Mouse (Mus musculus): ENCODE measurements at regions not wholly inside any gene's neighbourhood (a gene's known extent, or its start where the extent isn't known, plus 50 kb on each side); places are given as distances from the start of the nearest gene placed in this dataset.

DNA sequence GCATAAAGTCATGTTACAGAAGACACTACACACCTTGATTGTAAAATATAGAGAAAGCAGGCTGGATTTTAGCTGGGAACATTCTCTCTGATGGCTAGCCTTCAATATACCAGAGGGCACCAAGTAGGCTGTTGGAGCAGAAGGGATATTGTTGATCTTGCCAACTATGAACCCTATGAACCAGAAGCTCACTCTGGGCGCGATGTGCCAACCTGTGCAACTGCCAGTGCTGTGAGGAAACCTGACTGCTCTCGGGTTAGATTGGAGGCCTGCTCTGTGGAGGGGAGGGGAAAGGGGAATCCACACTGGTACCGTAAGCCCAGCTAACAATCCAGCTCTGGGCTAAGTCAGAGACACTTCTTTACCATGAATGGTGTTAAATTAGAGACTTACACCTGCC is 136.7 kb downstream of the Fam76b start:
- Histone ChIP-seq H3K27me3 (ENCODE audit: control insufficient read depth, insufficient read depth, low read length) (no peaks in the 10 kb centered on the region), H3K9me3 (ENCODE audit: control insufficient read depth, low read length) (no peaks in the 10 kb centered on the region), H3K4me2 (ENCODE audit: low read length) (no peak overlapping the region), H3K36me3 (ENCODE audit: control insufficient read depth, insufficient read depth, low read length) (no peaks in the 10 kb centered on the region), H3K4me1 (ENCODE audit: control insufficient read depth, insufficient read depth, low read length) (no peaks in the 10 kb centered on the region), H3K4me3 (replicated peaks; ENCODE audit: low read depth, low read length) (no peak overlapping the region), H3K9ac (replicated peaks; ENCODE audit: low read length) (no peak overlapping the region), H3K27ac (replicated peaks; ENCODE audit: low read depth, low read length) (no peak overlapping the region)
- WGBS = 91% methylated on average over 4 of the region's 4 CpGs
- DNase-seq (no peak), ATAC-seq (ENCODE audit: low FRiP score, low TSS enrichment) (no peak)

DNA sequence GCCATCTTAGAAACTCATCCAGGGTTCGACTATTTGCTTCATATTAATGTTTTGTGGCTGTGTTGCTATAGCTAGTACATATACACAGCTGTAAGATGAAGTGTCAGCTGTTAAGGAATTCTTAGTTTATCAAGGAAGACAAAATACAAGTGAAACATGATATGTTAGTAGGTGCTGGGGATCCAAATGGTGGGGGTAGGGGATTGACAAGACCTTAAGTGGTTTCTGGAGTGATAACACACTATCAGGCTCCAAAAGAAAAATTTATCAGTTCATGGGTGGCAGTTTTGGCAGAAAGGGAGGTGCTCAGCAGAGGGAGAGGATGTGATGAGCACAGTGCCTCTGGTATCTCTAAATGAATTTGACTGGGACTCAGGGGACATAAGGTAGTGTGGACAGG is 138.7 kb downstream of the Fam76b start:
- H3K9me3 ChIP-seq (ENCODE audit: control insufficient read depth, low read length) = no peaks in the 10 kb centered on the region
- H3K9ac ChIP-seq (replicated peaks; ENCODE audit: low read length) = no peak overlapping the region
- 78% methylated on average over 1 of the region's 1 CpGs for whole genome bisulfite sequencing
- ATAC-seq (ENCODE audit: low FRiP score, low TSS enrichment) (no peak), DNase-seq (no peak)
- no peak overlapping the region for H3K4me3 ChIP-seq (replicated peaks; ENCODE audit: low read depth, low read length)
- no peaks in the 10 kb centered on the region for H3K27me3 ChIP-seq (ENCODE audit: control insufficient read depth, insufficient read depth, low read length)
- no peaks in the 10 kb centered on the region for H3K36me3 ChIP-seq (ENCODE audit: control insufficient read depth, insufficient read depth, low read length)
- no peaks in the 10 kb centered on the region for H3K4me1 ChIP-seq (ENCODE audit: control insufficient read depth, insufficient read depth, low read length)
- no peak overlapping the region for H3K4me2 ChIP-seq (ENCODE audit: low read length)
- no peak overlapping the region for H3K27ac ChIP-seq (replicated peaks; ENCODE audit: low read depth, low read length)

- no peaks in the 10 kb centered on the region for H3K27me3 ChIP-seq (ENCODE audit: control insufficient read depth, insufficient read depth, low read length)
- WGBS = 75% methylated on average over 1 of the region's 1 CpGs
- H3K4me2 ChIP-seq (ENCODE audit: low read length) = no peak overlapping the region
- H3K9me3 ChIP-seq (ENCODE audit: control insufficient read depth, low read length) = no peaks in the 10 kb centered on the region
- DNase-seq (peak; percentile 43), ATAC-seq (ENCODE audit: low FRiP score, low TSS enrichment) (no peak)
- no peaks in the 10 kb centered on the region for H3K4me1 ChIP-seq (ENCODE audit: control insufficient read depth, insufficient read depth, low read length)
- H3K36me3 ChIP-seq (ENCODE audit: control insufficient read depth, insufficient read depth, low read length) = no peaks in the 10 kb centered on the region
- H3K4me3 ChIP-seq (replicated peaks; ENCODE audit: low read depth, low read length) = no peak overlapping the region
- no peak overlapping the region for H3K27ac ChIP-seq (replicated peaks; ENCODE audit: low read depth, low read length)
- no peak overlapping the region for H3K9ac ChIP-seq (replicated peaks; ENCODE audit: low read length)
Observed at GRCm38 (mm10) chr9:13969262-13969661, 141.7 kb downstream of the Fam76b start.

- DNase-seq = no peak
- Histone ChIP-seq H3K4me2 (ENCODE audit: low read length) (no peak overlapping the region), H3K27me3 (ENCODE audit: control insufficient read depth, insufficient read depth, low read length) (no peaks in the 10 kb centered on the region), H3K27ac (replicated peaks; ENCODE audit: low read depth, low read length) (no peak overlapping the region), H3K9ac (replicated peaks; ENCODE audit: low read length) (no peak overlapping the region), H3K36me3 (ENCODE audit: control insufficient read depth, insufficient read depth, low read length) (no peaks in the 10 kb centered on the region), H3K9me3 (ENCODE audit: control insufficient read depth, low read length) (no peaks in the 10 kb centered on the region), H3K4me3 (replicated peaks; ENCODE audit: low read depth, low read length) (no peak overlapping the region), H3K4me1 (ENCODE audit: control insufficient read depth, insufficient read depth, low read length) (no peaks in the 10 kb centered on the region)
- ATAC-seq (ENCODE audit: low FRiP score, low TSS enrichment) = no peak
- 72% methylated on average over 4 of the region's 4 CpGs for WGBS
Observed at GRCm38 (mm10) chr9:13973600-13973999, 146.1 kb downstream of the Fam76b start.

DNA sequence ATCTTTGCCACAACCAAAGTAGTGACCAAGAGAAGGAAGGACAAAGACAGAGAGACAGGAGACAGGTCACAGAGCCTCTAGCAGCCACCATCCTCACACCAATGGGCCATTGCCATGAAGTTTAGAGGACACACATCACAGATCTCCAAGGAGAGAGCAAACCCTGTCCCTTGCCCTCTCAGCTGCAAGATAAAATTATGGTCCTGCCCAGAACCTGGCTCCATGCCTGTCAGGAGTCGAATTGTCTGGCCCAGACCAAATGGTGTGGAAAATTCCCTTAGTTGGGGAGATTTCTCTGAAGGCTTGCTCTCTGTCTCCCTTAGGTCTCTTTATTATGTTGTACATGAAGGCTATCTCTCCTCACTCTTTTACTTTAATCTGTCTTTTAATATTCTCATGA is 147.4 kb downstream of the Fam76b start:
- Histone ChIP-seq H3K4me1 (ENCODE audit: control insufficient read depth, insufficient read depth, low read length) (no peaks in the 10 kb centered on the region), H3K27me3 (ENCODE audit: control insufficient read depth, insufficient read depth, low read length) (no peaks in the 10 kb centered on the region), H3K9me3 (ENCODE audit: control insufficient read depth, low read length) (no peaks in the 10 kb centered on the region), H3K4me2 (ENCODE audit: low read length) (no peak overlapping the region), H3K9ac (replicated peaks; ENCODE audit: low read length) (no peak overlapping the region), H3K36me3 (ENCODE audit: control insufficient read depth, insufficient read depth, low read length) (no peaks in the 10 kb centered on the region), H3K27ac (replicated peaks; ENCODE audit: low read depth, low read length) (no peak overlapping the region), H3K4me3 (replicated peaks; ENCODE audit: low read depth, low read length) (no peak overlapping the region)
- DNase-seq = no peak
- no peak for ATAC-seq (ENCODE audit: low FRiP score, low TSS enrichment)
- 79% methylated on average over 1 of the region's 1 CpGs for WGBS

GRCm38 (mm10) chr9:13978842-13979241 is 151.3 kb downstream of the Fam76b start:
- no peak overlapping the region for H3K4me3 ChIP-seq (replicated peaks; ENCODE audit: low read depth, low read length)
- 63% methylated on average over 6 of the region's 6 CpGs for WGBS
- ATAC-seq (ENCODE audit: low FRiP score, low TSS enrichment) (no peak), DNase-seq (no peak)
- no peak overlapping the region for H3K27ac ChIP-seq (replicated peaks; ENCODE audit: low read depth, low read length)
- no peak overlapping the region for H3K9ac ChIP-seq (replicated peaks; ENCODE audit: low read length)
- no peaks in the 10 kb centered on the region for H3K4me1 ChIP-seq (ENCODE audit: control insufficient read depth, insufficient read depth, low read length)
- no peaks in the 10 kb centered on the region for H3K27me3 ChIP-seq (ENCODE audit: control insufficient read depth, insufficient read depth, low read length)
- H3K36me3 ChIP-seq (ENCODE audit: control insufficient read depth, insufficient read depth, low read length) = no peaks in the 10 kb centered on the region
- no peak overlapping the region for H3K4me2 ChIP-seq (ENCODE audit: low read length)
- no peaks in the 10 kb centered on the region for H3K9me3 ChIP-seq (ENCODE audit: control insufficient read depth, low read length)

DNA sequence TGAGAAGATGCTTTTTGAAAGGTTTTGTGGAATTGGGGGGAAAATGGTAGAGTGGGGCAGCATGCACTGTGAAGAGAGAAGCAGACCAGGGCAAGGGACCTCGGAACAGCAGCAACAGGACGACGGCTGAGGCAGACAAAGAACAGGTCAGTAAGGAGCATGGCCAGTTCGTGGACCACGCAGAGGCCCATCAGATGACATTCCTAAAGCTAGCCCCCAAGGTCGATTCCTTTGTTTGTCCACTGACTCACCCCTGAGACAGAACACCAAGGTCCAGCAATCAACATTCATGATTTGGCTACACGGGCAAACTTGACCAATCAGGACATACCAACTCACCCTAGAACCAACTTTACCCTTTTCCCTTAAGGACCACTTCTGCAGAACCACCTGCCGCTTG is 160.0 kb downstream of the Fam76b start:
- no peak overlapping the region for H3K27ac ChIP-seq (replicated peaks; ENCODE audit: low read depth, low read length)
- 90% methylated on average over 8 of the region's 8 CpGs for WGBS
- no peak for ATAC-seq (ENCODE audit: low FRiP score, low TSS enrichment)
- no peaks in the 10 kb centered on the region for H3K27me3 ChIP-seq (ENCODE audit: control insufficient read depth, insufficient read depth, low read length)
- H3K4me2 ChIP-seq (ENCODE audit: low read length) = no peak overlapping the region
- no peak for DNase-seq
- H3K4me1 ChIP-seq (ENCODE audit: control insufficient read depth, insufficient read depth, low read length) = no peaks in the 10 kb centered on the region
- no peaks in the 10 kb centered on the region for H3K9me3 ChIP-seq (ENCODE audit: control insufficient read depth, low read length)
- no peak overlapping the region for H3K4me3 ChIP-seq (replicated peaks; ENCODE audit: low read depth, low read length)
- no peak overlapping the region for H3K9ac ChIP-seq (replicated peaks; ENCODE audit: low read length)
- H3K36me3 ChIP-seq (ENCODE audit: control insufficient read depth, insufficient read depth, low read length) = no peaks in the 10 kb centered on the region

DNA sequence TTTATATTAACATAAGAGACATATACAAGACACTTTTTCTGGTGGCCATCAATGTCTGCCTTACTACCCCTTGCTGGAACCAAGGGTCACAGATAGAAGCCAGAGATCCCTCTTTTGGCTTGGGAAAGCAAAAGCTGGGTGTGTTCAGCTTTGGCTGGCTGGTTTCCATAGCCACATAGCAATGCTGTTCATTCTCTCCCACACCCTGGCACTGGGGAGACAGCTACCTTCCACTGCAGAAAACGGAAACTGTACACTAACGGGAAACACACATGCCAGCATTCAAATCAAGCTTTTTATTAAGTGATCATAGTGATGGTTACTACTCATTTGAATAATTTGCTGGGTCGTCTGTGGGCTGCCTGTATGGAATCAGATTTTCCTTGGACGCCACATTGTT is 161.4 kb downstream of the Fam76b start:
- H3K36me3 ChIP-seq (ENCODE audit: control insufficient read depth, insufficient read depth, low read length) = no peaks in the 10 kb centered on the region
- H3K4me2 ChIP-seq (ENCODE audit: low read length) = no peak overlapping the region
- H3K4me1 ChIP-seq (ENCODE audit: control insufficient read depth, insufficient read depth, low read length) = no peaks in the 10 kb centered on the region
- H3K9ac ChIP-seq (replicated peaks; ENCODE audit: low read length) = no peak overlapping the region
- no peak overlapping the region for H3K27ac ChIP-seq (replicated peaks; ENCODE audit: low read depth, low read length)
- no peak for DNase-seq
- ATAC-seq (ENCODE audit: low FRiP score, low TSS enrichment) = no peak
- no peaks in the 10 kb centered on the region for H3K9me3 ChIP-seq (ENCODE audit: control insufficient read depth, low read length)
- H3K27me3 ChIP-seq (ENCODE audit: control insufficient read depth, insufficient read depth, low read length) = no peaks in the 10 kb centered on the region
- 82% methylated on average over 4 of the region's 4 CpGs for WGBS
- H3K4me3 ChIP-seq (replicated peaks; ENCODE audit: low read depth, low read length) = no peak overlapping the region

DNA sequence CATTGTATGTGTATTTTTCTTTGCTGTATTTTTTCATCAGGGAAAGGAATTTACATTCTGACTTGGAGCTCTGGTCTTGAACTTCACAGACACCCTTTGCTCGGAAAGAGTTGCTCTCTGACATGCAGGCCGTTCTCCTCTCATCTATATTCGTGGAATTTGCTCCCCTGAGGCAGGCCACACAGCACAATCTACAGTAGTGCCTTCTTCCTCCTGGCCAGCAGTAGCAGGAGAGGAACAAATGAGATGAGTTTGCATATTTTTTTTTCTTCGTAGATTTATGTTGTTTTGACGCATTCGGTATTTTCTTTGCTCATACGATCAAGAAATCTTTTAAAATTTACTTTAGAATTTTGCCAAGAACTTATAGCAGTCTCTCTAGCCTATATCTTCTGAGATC is 163.4 kb downstream of the Fam76b start:
- H3K36me3 ChIP-seq (ENCODE audit: control insufficient read depth, insufficient read depth, low read length) = no peaks in the 10 kb centered on the region
- no peak overlapping the region for H3K9ac ChIP-seq (replicated peaks; ENCODE audit: low read length)
- H3K4me2 ChIP-seq (ENCODE audit: low read length) = no peak overlapping the region
- no peak overlapping the region for H3K4me3 ChIP-seq (replicated peaks; ENCODE audit: low read depth, low read length)
- WGBS = 64% methylated on average over 7 of the region's 7 CpGs
- DNase-seq (no peak), ATAC-seq (ENCODE audit: low FRiP score, low TSS enrichment) (no peak)
- no peaks in the 10 kb centered on the region for H3K27me3 ChIP-seq (ENCODE audit: control insufficient read depth, insufficient read depth, low read length)
- H3K9me3 ChIP-seq (ENCODE audit: control insufficient read depth, low read length) = no peaks in the 10 kb centered on the region
- no peaks in the 10 kb centered on the region for H3K4me1 ChIP-seq (ENCODE audit: control insufficient read depth, insufficient read depth, low read length)
- H3K27ac ChIP-seq (replicated peaks; ENCODE audit: low read depth, low read length) = no peak overlapping the region
